Mouse (Mus musculus) midbrain, embryonic 15.5 days (tissue): ENCODE data around the gene Phf21a. TPM values are rescaled to one million over a fixed set of nuclear protein-coding genes. Genes with fewer than 3 reads are reported as not detected.

Source experiments
- ATAC-seq: fragments of 200-750 bp; cut with Nextera tagmentation; replicated peaks from 2 replicates; pipeline ENCODE4 v1.8.0; 2017; ENCODE audit warnings: moderate TSS enrichment
- H3K27ac ChIP-seq: fragments of 300-500 bp; sonication (generic); 2 replicates; pipeline ENCODE4 v1.5.1; 2015; ENCODE audit warnings: mild to moderate bottlenecking, inconsistent platforms
- H3K27me3 ChIP-seq: fragments of 300-500 bp; sonication (generic); replicated peaks from 2 replicates; pipeline ENCODE4 v1.6.1; 2015; ENCODE audit warnings: inconsistent platforms
- H3K36me3 ChIP-seq: fragments of 300-500 bp; sonication (generic); replicated peaks from 2 replicates; pipeline ENCODE4 v1.6.1; 2015; ENCODE audit warnings: inconsistent platforms
- H3K4me1 ChIP-seq: fragments of 300-500 bp; sonication (generic); 2 replicates; pipeline ENCODE4 v1.6.1; 2015; ENCODE audit warnings: inconsistent platforms
- H3K4me2 ChIP-seq: fragments of 300-500 bp; sonication (generic); 2 replicates; pipeline ENCODE4 v1.6.1; 2015; ENCODE audit warnings: inconsistent platforms, mild to moderate bottlenecking, moderate library complexity
- H3K4me3 ChIP-seq: fragments of 300-500 bp; sonication (generic); 2 replicates; pipeline ENCODE4 v1.5.1; 2015; ENCODE audit warnings: mild to moderate bottlenecking, inconsistent platforms
- H3K9ac ChIP-seq: fragments of 300-500 bp; sonication (generic); 2 replicates; pipeline ENCODE4 v1.6.1; 2015; ENCODE audit warnings: mild to moderate bottlenecking, inconsistent platforms
- H3K9me3 ChIP-seq: fragments of 300-500 bp; sonication (generic); 2 replicates; pipeline ENCODE4 v1.6.1; 2016; ENCODE audit warnings: inconsistent platforms
- WGBS: fragments of 180-500 bp; shearing (Covaris S2); methylation state at CpG from one replicate; pipeline ENCODE4 v1.1.7; 2015; ENCODE audit warnings: mixed read lengths; 5-methylcytosine and 5-hydroxymethylcytosine counted together
- polyA plus RNA-seq: library from polyadenylated mRNA; unstranded; fragments of >200 nt; fragmentation: Nextera tagmentation; extraction: Ambion mirVana; gene quantifications from 2 replicates; pipeline ENCODE4 v1.2.1, GENCODE M21; 2015

Phf21a gene
- polyA plus RNA-seq, 1 experiment from 2014 or later = 40.4 TPM

DNA sequence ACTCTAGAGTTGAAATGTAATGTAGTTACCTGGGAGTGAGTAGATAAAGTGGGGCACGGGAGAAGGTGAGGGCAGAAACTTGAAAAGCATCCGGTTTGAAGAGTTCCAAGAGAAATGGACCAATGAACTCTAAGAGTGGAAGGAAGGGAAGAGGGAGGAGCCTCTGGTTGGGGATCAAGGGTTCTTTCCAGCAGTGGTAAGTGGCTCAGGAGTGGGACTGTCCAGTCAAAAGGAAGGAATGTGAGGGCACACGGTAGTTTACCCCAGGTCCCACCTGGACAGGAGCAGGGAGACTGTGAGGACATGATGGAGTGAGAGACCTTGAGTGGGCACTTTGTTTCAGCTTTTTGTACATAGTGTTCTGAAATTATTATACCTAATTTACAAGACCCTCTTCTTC lies 196.4 kb downstream of the Phf21a start:
- 82% methylated on average over 3 of the region's 3 CpGs for WGBS
- ATAC-seq = no peak
- H3K4me1 ChIP-seq = 0 out of 2 replicates have a peak, but pooled peaks cover 3% of the 10 kb centered on the region
- no peak overlapping the region for H3K4me2 ChIP-seq
- H3K9ac ChIP-seq = no peak overlapping the region
- H3K4me3 ChIP-seq = no peak overlapping the region
- no peak overlapping the region for H3K27ac ChIP-seq
- no peaks in the 10 kb centered on the region for H3K27me3 ChIP-seq
- H3K36me3 ChIP-seq = no peaks in the 10 kb centered on the region
- no peaks in the 10 kb centered on the region for H3K9me3 ChIP-seq

DNA sequence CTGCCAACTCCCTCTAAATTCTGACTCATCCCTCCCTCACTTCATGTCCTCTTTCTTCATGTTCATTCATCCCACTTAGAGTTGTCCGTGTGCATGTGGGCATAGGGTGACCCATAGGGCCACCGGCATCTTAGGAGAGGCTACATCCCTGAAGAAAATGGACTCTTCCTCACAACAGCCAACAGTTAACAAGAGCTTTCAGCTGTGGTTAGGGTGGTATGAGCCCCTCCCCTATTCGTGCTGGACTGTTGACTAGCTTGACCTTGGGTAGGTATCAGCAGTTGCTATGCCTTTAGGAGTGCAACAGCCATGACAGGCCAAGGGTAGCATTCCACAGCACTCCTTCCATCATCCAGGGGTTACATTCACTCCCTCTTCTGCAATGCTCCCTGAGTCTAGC lies 198.6 kb downstream of the Phf21a start:
- no peak overlapping the region for H3K4me3 ChIP-seq
- H3K27me3 ChIP-seq = no peaks in the 10 kb centered on the region
- no peak overlapping the region for H3K9ac ChIP-seq
- no peak for ATAC-seq
- 96% methylated on average over 3 of the region's 3 CpGs for WGBS
- H3K36me3 ChIP-seq = no peaks in the 10 kb centered on the region
- H3K4me1 ChIP-seq = no peaks in the 10 kb centered on the region
- no peaks in the 10 kb centered on the region for H3K9me3 ChIP-seq
- H3K27ac ChIP-seq = no peak overlapping the region
- H3K4me2 ChIP-seq = no peak overlapping the region

DNA sequence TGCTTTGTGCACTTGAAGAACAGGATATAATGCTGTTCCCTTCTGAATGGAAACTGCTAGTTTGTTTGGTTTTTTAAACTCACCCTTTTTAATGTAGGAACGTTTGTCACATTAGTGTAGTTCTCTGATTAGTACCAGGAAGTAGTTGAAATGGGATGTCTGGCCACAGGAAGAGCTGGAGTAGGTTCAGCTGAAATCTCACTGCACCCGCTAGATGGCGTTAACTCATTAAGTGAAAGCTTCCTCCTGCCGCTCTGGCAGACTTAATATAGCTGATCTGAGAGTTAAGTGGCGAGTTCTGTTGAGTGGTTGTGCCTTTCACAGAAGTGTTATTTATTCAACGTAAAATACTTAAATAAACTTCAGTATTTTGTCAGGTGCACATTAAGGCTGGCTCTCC lies 203.5 kb downstream of the Phf21a start:
- Histone ChIP-seq H3K4me3 (no peak overlapping the region), H3K27me3 (no peaks in the 10 kb centered on the region), H3K36me3 (no peaks in the 10 kb centered on the region), H3K4me1 (peaks cover 6% of the 10 kb centered on the region), H3K27ac (no peak overlapping the region), H3K9me3 (no peaks in the 10 kb centered on the region), H3K4me2 (no peak overlapping the region), H3K9ac (no peak overlapping the region)
- ATAC-seq = 0 out of 2 replicates have a peak, but pooled peaks have one; percentile 14
- 5% methylated on average over 6 of the region's 6 CpGs for WGBS

DNA sequence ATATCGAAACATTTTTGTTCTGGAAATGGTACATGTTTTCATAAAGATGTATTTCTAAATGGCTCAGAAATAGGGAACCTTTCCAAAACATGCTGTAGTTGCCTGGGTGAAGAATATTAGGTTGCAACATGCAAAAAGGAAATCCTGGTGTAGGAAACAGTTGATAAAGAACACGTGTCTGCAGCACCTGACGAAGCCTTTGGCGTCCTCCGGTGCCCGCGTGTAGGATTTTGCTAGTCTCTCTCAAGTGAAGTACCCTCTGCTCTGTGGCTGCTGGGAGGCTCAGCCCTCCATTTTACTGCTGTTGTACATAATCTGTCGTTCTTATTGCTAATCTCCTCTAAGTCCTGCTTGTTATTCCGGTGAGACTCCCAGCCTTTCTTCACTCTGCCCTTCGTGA lies 207.0 kb downstream of the Phf21a start:
- H3K4me3 ChIP-seq = peak overlapping the region; percentile 8
- no peak overlapping the region for H3K9ac ChIP-seq
- no peaks in the 10 kb centered on the region for H3K27me3 ChIP-seq
- WGBS = 26% methylated on average over 10 of the region's 10 CpGs
- no peaks in the 10 kb centered on the region for H3K9me3 ChIP-seq
- H3K4me2 ChIP-seq = peak overlapping the region; percentile 16
- H3K27ac ChIP-seq = 0 out of 2 replicates have a peak overlapping the region, but pooled peaks have one; percentile 24
- no peak for ATAC-seq
- H3K4me1 ChIP-seq = peaks cover 6% of the 10 kb centered on the region
- H3K36me3 ChIP-seq = no peaks in the 10 kb centered on the region

DNA sequence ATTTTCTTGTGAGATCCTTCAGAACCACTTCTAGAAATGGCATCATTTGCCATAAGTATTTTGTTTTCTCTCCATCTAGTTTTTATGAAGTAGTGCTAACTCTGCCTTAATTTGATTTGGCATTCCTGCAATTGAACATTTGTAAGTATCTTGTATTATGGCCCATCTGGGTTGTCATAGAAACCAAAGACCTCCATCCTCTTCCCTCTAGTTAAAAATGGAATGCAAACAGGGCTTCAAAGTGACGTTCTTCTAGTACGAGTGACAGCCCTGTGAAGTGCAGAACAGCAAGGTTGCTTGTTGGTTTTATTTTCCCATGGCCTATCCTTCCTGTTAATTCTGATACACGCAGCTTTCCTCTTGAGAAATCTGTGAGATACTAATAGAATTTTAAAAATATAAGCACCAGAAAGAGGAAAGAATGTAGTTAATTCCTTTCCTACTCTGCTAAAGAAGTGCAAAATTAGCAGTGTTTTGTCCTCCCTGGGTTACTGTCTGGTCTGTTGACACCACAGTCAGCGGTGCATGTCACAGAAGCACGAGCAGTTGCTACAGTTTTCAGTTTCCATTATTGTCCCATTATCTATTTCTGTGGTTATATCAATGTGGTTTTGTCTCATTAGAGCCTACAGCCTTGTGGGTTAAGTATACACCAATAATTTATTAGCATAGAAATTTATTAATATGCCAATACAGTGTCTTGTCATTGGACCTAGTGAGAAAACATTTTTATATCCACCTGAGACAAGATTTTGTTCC lies 209.1 kb downstream of the Phf21a start:
- no peak overlapping the region for H3K4me3 ChIP-seq
- 0 out of 2 replicates have a peak overlapping the region, but pooled peaks have one; percentile 17 for H3K27ac ChIP-seq
- H3K4me2 ChIP-seq = no peak overlapping the region
- WGBS = 21% methylated on average over 5 of the region's 5 CpGs
- H3K9me3 ChIP-seq = no peaks in the 10 kb centered on the region
- H3K4me1 ChIP-seq = peaks cover 10% of the 10 kb centered on the region
- no peak for ATAC-seq
- H3K27me3 ChIP-seq = no peaks in the 10 kb centered on the region
- no peaks in the 10 kb centered on the region for H3K36me3 ChIP-seq
- no peak overlapping the region for H3K9ac ChIP-seq

DNA sequence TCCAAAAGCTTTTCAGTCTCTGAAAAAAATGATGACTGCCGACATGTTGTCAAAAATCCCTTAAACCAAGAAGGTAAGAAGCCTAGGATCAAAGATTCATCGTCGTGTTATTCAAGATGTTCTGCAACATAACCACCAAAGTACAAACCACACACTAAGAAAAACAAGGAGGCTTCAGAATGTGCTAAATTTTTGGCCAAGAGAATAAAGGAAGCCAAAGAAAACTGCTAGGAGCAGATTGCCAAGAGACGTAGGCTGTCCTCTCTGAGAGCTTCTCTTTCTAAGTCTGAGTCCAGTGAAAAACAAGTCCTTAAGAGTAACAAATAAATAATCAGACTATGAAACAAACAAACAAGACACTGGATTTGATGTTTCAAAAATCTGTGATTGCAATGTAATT lies 219.6 kb downstream of the Phf21a start:
- Histone ChIP-seq H3K27ac (no peak overlapping the region), H3K36me3 (no peaks in the 10 kb centered on the region), H3K4me2 (no peak overlapping the region), H3K4me3 (no peak overlapping the region), H3K4me1 (no peaks in the 10 kb centered on the region), H3K9ac (no peak overlapping the region), H3K9me3 (no peaks in the 10 kb centered on the region), H3K27me3 (no peaks in the 10 kb centered on the region)
- no peak for ATAC-seq
- WGBS = 83% methylated on average over 4 of the region's 4 CpGs

DNA sequence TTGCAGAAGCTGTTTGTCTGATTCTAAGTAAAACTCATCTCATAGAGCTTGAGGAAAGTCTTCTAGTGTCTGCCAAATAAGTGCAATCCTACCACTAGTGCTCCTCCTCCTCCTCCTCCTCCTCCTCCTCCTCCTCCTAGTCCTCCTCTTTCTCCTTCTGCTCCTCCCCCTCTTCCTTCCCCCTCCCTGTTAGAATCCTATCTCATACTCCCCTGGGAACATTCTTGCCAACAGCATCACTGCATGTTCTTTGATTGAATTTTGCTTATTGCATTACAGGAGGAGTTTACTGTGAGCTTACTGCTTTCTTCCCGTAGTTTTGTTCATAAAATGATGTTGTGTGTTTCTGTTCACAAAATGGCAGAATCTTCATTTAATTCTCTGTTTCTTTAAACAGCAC lies 221.1 kb downstream of the Phf21a start:
- Histone ChIP-seq H3K27me3 (no peaks in the 10 kb centered on the region), H3K27ac (no peak overlapping the region), H3K4me2 (no peak overlapping the region), H3K4me3 (no peak overlapping the region), H3K36me3 (no peaks in the 10 kb centered on the region), H3K4me1 (no peaks in the 10 kb centered on the region), H3K9me3 (no peaks in the 10 kb centered on the region), H3K9ac (no peak overlapping the region)
- ATAC-seq = no peak
- WGBS = 81% methylated on average over 1 of the region's 1 CpGs

DNA sequence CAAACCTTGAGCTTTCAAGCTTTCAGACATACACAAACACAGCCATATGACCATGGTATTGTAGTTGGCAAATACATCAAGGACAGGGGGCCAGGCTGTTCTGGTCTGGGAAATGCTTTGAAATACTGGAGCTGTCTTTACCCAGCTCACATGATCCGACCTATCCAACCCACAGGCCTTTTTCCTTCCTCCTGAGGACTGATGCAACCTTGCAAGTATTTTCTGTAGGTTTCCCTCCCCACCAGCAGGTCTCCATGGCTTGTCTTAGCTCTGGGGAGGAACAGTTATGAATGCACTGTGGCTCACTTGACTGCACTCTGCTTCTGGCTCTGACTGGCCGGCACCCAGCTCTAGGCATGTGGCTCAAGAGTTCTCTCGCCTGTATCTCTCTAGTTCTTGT lies 223.7 kb downstream of the Phf21a start:
- Histone ChIP-seq H3K27me3 (no peaks in the 10 kb centered on the region), H3K36me3 (no peaks in the 10 kb centered on the region), H3K27ac (no peak overlapping the region), H3K4me3 (no peak overlapping the region), H3K4me1 (no peaks in the 10 kb centered on the region), H3K9me3 (no peaks in the 10 kb centered on the region), H3K9ac (no peak overlapping the region), H3K4me2 (no peak overlapping the region)
- whole genome bisulfite sequencing = 67% methylated on average over 3 of the region's 3 CpGs
- ATAC-seq = no peak

DNA sequence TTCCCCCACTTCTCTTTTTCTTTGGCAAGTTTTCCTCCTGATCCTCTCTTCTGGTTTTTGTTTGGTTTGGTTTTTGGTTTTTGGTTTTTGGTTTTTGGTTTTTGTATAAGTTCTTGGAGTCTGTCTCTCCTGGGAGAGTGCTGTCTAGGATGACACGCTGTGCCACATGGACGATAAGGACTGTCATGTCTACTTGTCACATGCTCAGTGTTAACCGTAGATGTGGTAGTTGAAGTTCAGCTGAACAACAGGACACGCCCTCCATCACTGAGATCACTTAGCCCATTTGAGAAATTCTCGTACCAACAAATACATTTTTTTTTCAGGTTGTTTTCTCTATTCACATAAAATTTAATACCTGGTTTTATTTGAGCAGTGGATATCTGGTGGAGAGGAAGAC lies 224.3 kb downstream of the Phf21a start:
- Histone ChIP-seq H3K4me1 (no peaks in the 10 kb centered on the region), H3K4me2 (no peak overlapping the region), H3K36me3 (peaks cover 3% of the 10 kb centered on the region; the same call in 1 of the 2 replicates), H3K27ac (no peak overlapping the region), H3K9ac (no peak overlapping the region), H3K4me3 (no peak overlapping the region), H3K9me3 (no peaks in the 10 kb centered on the region), H3K27me3 (no peaks in the 10 kb centered on the region)
- no peak for ATAC-seq
- WGBS = 91% methylated on average over 5 of the region's 5 CpGs

DNA sequence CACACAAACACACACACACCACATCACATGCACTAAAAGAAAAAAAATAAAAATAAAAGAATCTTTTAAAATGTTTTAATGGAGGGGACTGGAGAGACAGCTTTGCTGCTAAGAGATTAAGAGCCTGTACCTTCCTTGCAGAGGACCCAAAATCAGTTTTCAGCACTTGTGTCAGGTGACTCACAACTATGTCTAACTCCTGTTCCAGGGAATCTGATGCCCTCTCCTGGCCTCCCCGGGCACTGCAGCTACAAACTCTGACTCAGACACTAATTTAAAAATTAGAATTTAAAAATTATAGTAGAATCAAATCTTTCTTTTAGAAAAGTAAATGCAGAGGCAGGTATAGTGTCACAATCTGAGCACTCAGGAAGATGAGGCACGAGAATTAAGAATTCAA lies 229.8 kb downstream of the Phf21a start:
- 92% methylated on average over 2 of the region's 2 CpGs for WGBS
- H3K4me3 ChIP-seq = no peak overlapping the region
- H3K9ac ChIP-seq = no peak overlapping the region
- no peaks in the 10 kb centered on the region for H3K4me1 ChIP-seq
- H3K27me3 ChIP-seq = no peaks in the 10 kb centered on the region
- no peak for ATAC-seq
- no peaks in the 10 kb centered on the region for H3K9me3 ChIP-seq
- H3K27ac ChIP-seq = no peak overlapping the region
- no peak overlapping the region for H3K4me2 ChIP-seq
- H3K36me3 ChIP-seq = peaks cover 6% of the 10 kb centered on the region; the same call in 1 of the 2 replicates

DNA sequence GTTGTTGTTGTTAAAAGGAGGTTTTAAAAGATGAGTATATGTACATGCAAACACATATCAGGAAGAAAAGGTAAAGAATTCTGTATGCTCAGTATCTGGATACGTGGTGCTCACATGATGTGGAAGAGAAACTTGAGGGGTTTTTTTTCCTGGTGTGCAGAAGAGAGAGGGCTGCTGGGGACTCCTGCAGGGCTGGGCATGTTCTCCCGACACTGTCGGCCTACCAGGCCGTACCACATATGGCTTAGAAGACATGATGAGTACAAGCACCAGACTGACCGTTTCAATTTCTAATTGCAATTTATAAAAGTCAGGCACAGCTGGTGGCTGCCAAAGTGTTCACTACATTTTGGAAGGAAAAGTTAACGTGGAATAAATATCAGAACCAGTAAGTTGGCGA lies 232.8 kb downstream of the Phf21a start:
- no peak for ATAC-seq
- Histone ChIP-seq H3K27me3 (no peaks in the 10 kb centered on the region), H3K27ac (no peak overlapping the region), H3K4me2 (no peak overlapping the region), H3K9ac (no peak overlapping the region), H3K4me3 (no peak overlapping the region), H3K36me3 (peaks cover 6% of the 10 kb centered on the region), H3K9me3 (no peaks in the 10 kb centered on the region), H3K4me1 (no peaks in the 10 kb centered on the region)
- 84% methylated on average over 7 of the region's 7 CpGs for WGBS

DNA sequence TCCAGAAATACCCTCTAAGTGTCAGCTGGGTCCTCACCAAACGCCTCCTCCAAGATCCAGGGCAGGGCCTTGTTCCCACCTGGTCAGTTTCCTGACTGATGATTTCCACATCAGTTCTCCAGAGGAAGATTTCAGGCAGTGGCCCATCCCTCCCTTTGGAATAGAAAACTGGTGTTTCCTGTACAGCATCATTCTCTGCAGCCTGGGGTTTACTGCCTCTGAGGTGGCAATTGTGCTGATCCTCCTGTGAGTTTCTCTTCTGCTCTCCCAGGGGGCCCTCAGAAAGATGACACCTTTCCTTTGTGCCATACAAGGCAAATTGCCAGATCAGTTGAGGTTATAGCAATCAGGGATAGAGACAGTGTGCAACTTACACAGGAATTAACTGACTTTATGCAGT lies 233.3 kb downstream of the Phf21a start:
- Histone ChIP-seq H3K9ac (no peak overlapping the region), H3K9me3 (no peaks in the 10 kb centered on the region), H3K27me3 (no peaks in the 10 kb centered on the region), H3K4me1 (no peaks in the 10 kb centered on the region), H3K4me3 (no peak overlapping the region), H3K36me3 (peaks cover 6% of the 10 kb centered on the region), H3K27ac (no peak overlapping the region), H3K4me2 (no peak overlapping the region)
- ATAC-seq = no peak
- WGBS = 86% methylated on average over 1 of the region's 1 CpGs

DNA sequence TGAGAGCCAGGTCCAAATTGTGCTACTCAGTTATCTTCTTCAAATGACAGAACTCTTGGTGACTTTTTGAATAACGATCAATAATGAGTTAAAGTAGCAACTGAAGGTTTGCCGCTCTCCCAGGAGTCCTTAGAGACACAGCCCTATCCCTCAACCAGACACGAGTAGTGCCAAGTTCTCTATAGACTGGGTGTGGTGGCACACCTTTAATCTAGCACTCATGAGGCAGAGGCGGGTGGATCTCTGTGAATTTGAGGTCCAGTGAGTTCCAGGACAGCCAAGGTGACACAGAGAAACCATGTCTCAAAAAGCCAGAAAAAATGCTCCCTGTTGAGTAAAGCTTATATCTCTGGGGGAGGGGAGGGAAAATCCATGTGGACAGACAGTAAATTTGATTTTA lies 234.7 kb downstream of the Phf21a start:
- H3K36me3 ChIP-seq = peaks cover 3% of the 10 kb centered on the region; the same call in 1 of the 2 replicates
- no peak overlapping the region for H3K4me3 ChIP-seq
- no peak overlapping the region for H3K27ac ChIP-seq
- no peaks in the 10 kb centered on the region for H3K9me3 ChIP-seq
- no peaks in the 10 kb centered on the region for H3K27me3 ChIP-seq
- no peaks in the 10 kb centered on the region for H3K4me1 ChIP-seq
- WGBS = 91% methylated on average over 4 of the region's 4 CpGs
- ATAC-seq = no peak
- no peak overlapping the region for H3K9ac ChIP-seq
- H3K4me2 ChIP-seq = no peak overlapping the region
